Mouse (Mus musculus) cerebellum, adult (tissue): ENCODE measurements around the gene Bckdk.
A peak's percentile ranks its signal among the peaks of the same experiment; 100 is the strongest.
"Not testable (repeated sequence)": the region's sequence is repeated elsewhere in the genome, so short reads cannot be mapped to it uniquely, and the experiment has no call there.

Experiments
- ATAC-seq: cut with Nextera tagmentation; 2 replicates; pipeline ENCODE4 v1.9.2; 2017; ENCODE audit warnings: mild to moderate bottlenecking, moderate library complexity, mixed read lengths; ENCODE audit not compliant: insufficient number of reproducible peaks, low FRiP score, low TSS enrichment

The Bckdk gene

DNA sequence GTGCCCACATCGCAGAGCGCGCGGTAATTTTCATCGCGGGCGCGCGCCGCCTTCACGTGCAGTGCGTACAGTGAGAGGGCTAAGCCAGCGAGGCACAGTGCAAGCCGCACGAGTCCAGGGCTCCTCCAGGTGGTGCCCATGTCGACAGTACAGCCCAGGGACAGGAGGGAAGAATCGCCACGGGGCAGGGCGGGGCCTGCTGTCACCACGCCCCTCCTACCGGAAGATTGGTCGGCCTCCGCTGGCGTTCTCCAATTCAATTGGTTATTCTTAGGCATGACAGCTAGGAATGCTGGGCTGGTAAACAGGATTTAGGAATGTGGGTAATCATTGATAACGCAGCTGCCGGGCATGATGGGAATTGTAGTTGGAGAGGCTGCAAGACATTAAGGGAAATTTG lies 8.4 kb upstream of the Bckdk start, which contains the start of the genes Gm21974 and Vkorc1:
TSS of gene Gm21974 (minus strand) at position 13 of the 400 bp plus-strand sequence.
TSS of gene Vkorc1 (minus strand) at position 176 of the 400 bp plus-strand sequence.
- ATAC-seq = peak; percentile 96

DNA sequence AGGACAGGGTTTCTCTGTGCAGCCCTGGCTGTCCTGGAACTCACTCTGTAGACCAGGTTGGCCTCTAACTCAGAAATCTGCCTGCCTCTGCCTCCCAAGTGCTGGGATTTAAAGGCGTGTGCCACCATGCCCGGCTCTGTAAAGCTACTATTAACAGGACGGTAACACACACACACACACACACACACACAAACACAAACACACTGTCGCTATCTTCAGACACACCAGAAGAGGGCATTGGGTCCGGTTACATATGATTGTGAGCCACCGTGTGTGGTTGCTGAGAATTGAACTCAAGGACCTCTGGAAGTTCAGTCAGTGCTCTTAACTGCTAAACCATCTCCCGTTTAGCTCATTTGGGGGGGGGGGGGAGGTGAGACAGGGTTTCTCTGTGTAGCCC lies 8.0 kb upstream of the Bckdk start:
- ATAC-seq = not testable (repeated sequence)

DNA sequence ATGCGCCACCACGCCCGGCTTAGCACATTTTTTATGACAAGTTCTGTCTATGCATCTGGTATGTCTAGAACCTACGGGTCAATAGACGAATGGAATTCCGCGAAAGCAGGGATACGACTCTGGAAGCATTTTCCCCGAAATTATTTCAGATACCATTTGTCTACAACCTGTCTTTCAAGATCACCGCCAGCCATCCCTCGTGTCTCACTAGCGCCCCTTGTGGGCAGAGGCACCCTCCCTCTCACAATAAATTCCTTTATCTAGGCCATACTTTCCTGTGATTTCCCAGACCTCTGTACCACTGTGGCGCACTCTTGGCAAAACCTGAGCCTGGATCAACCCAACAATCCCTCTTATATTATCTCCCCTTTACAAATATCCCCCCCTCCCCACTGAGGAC lies 7.5 kb upstream of the Bckdk start:
- 0 out of 2 replicates have a peak, but pooled peaks have one; percentile 19 for ATAC-seq

DNA sequence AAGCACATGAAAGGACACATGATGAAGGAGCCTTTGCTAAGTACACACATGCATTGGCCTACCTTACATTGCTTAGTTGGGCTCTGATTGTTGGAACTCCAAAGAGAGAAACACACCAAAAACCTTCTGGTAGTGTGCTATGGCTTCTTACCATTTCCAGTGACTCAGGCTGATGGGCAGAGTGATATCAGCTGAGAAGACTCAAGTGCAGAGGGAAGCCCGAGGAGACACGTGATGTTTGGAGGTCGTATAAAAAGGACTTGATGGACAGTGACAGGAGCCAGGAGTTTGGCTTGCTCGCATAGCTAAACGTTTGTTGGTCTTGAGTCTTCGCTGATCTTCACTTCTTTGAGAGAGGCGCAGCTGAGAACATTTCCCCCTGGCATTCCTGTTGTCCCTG lies 6.3 kb upstream of the Bckdk start:
- no peak for ATAC-seq

DNA sequence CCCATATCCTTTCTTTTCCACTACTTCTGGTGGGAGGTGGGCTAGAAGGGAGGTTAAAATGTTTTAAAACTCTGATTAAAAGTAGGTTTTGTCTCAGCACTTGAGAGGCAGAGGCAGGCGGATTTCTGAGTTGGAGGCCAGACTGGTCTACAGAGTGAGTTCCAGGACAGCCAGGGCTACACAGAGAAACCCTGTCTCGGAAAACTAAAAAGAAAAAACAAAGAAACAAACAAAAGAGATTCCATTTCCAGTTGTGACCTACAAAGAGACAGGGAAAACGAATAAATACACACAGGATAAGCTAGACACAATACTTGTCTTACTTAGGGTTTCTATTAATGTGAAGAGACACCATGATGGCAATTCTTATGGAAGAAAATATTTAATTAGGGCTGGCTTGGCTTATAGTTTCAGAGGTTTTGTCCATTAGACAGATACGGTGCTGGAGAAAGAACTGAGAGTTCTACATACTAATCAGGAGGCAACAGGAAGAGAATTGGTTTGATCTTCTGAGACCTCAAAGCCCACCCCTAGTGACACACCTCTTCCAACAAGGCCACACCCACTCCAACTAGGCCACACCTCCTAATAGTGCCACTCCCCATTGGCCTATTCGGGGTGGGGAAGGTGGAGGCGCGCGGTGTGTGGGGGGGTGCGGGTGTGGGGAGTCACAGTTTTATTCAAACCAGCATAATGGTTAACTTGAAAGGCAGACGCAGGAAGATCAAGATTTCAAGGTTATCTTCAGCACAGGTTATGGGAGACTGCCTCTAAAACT lies 5.5 kb upstream of the Bckdk start:
- no peak for ATAC-seq

DNA sequence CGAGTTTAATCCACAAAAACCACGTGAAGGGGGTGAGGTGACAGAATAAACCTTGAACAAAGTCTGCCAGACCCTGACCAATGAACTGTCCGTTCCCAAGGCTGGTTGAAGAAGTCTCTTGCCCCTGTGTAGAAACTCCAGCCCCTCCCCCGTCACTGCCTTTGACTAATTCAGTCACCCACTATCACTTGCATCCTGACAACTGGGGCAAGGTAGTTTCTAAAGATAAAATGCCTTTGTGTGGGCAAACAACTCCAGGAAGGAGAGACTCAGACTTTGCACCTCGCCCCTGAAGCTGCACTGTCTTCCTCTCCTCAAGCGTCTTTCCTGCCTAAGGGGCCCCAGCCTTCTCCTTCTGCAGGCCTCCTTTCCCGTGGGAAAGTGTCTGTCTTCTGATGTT lies 3.9 kb upstream of the Bckdk start:
- ATAC-seq = no peak

DNA sequence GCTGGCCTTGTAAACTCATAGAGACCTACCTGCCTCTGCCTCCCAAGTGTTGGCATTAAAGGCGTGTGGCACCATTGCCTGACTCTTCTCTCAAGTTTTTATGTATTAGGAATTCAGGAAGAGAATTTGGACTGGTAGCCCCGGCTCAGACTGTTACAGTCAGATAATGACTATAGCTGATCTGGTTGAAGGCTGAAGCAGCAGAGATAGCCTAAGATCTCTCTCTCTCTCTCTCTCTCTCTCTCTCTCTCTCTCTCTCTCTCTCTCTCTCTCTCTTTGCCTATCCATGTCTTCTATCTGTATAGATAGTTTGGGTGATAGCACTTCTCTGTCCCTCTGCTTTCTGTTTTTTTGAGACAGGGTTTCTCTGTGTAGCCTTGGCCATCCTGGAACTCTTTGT lies 2.1 kb upstream of the Bckdk start:
- no peak for ATAC-seq

DNA sequence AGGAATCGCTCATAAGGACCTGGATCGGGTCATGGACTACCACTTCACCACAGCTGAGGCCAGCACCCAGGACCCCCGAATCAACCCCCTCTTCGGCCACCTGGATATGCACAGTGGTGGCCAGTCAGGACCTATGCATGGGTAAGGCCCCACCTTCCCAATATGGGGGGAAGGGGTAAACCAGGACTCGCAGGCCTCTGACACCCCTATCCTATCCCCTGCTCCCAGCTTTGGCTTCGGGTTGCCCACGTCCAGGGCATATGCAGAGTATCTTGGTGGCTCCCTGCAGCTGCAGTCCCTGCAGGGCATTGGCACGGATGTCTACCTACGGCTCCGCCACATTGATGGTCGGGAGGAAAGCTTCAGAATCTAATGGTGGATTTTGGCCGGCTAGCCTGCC lies 4.1 kb downstream of the Bckdk start:
- ATAC-seq = no peak

DNA sequence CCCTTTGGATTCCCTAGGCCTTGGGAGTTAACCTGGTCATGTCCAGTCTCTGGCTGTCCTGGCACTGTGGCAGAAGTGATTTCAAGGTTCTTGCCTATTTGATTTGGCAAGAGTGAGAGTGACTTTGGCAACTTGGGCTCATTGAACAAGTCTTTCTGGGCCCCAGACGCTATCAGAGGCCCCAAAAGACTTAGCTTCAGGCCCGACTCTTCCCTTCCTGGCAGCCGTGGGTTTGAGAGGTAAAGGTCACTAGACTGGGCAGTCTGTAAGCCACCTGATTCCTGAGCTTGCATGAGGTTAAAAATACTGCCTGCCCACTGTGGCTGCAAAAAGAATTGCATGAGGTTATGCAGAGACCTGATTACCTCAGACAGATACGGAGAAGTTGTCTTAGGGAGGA lies 4.8 kb downstream of the Bckdk start:
- no peak for ATAC-seq

DNA sequence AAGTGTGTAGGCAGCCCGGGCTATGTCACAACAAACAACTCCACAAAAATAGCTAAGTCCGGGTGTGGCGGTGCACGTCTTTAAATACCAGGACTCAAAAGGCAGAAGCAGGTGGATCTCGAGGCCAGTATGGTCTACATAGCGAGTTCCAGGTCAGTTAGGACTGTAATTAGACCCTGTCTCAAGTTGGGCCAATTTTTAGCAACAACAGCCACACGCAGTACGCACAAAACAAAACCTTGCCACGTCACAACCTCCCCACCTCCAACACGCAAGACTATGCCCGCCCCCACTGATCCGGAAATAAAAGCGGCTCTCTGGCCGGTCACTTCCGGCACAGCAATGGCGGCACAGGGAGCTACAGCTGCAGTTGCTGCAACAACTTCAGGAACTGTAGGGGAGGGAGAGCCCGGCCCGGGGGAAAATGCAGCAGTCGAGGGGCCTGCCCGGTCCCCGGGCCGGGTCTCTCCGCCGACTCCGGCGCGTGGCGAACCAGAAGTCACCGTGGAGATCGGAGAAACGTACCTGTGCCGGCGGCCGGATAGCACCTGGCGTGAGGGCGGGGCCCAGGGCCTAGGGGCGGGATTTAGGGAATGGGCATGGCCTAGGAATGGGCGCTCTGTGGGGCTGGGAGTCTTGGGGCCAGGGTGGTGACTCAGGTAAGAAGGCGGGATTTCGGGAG lies 8.4 kb downstream of the Bckdk start, which contains the start of gene Kat8:
TSS of gene Kat8 (plus strand) at position 327 of the 682 bp plus-strand sequence.
- peak; percentile 88 for ATAC-seq

DNA sequence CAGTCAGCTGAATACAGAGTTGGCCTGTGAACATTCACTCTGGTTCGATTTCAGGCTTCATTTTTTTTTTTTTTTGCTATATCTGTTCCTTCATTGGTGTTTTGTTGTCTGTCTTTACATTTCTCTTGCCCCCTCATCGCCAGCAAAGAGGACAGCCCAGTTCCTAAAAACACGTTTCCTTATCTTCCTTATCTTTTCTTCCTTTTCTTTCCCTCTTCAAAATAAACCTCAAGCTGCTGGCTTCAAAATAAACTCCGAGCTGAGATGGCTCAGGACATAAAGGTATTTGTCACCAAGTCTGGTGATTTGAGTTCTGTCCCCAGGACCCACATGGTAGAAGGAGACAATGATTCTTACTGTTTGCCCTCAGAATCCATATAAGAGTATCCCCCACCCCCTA lies 9.1 kb downstream of the Bckdk start:
- ATAC-seq = no peak

DNA sequence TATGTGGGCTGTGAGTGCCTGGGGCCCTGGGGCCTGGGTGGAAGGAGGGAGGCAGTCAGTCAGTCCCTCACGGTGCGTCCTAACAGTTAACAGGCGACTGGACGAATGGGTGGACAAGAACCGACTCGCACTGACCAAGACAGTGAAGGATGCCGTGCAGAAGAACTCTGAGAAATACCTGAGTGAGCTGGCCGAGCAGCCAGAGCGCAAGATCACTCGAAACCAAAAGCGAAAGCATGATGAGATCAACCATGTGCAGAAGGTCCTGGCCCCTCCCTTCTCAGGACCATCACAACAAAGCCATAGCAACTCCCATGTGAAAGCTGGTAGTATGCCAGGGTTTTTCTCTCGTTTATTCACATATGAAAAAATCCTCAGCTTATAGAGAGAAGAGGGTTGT lies 11.4 kb downstream of the Bckdk start:
- ATAC-seq = no peak

DNA sequence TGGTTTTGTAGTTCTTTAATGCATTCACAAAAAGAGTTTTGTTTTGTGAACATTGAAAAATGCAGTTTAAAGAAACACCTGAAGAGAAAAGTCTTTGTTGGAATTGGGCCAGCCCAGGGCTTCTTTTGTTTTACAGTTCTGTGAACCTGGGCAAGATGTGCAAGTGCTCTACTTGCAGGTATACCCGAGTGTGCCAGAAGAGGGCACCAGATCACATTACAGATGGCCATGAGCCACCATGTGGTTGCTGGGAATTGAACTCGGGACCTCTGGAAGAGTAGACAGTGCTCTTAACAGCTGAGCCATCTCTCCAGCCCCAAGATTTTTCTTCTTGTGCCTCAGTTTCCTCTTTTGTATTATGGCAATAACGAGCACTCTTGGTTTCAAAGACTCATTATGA lies 14.3 kb downstream of the Bckdk start:
- ATAC-seq = no peak

DNA sequence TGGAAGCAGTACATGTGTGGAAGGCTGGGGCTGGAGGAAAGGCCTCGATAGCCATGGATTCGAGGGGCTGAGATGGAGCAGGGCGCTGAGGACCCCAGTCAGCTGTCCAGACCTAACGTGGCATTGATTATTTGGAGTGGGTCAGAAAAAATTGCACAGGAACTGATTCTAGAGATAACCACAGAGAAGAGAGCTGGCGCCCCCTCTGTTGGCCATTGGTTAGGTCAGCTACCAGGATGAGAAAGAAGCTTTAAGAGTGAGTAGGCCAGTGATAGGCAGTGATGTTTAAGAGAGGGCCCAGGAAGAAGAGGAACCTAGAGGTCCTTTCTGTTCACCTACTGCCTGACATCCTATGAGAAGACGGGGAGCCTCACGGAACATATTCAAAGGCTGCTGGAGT lies 15.4 kb downstream of the Bckdk start:
- ATAC-seq = no peak

DNA sequence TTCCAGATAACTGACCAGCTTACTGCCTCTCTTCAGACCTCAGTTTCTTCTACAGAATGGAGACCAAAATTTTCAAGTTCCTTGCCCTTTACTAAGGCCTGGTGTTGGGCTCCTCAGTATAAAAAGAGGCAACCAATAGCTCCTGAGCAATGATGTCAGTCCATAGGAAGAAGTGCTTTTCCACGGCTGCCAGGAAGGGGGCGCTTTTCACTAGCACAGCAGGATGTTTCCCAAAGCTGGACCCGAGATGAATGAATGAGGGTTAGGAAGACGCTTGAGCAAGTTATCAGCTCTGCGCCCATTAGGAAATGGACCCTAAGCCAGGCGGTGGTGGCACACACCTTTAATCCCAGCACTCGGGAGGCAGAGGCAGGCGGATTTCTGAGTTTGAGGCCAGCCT lies 17.6 kb downstream of the Bckdk start:
- no peak for ATAC-seq

DNA sequence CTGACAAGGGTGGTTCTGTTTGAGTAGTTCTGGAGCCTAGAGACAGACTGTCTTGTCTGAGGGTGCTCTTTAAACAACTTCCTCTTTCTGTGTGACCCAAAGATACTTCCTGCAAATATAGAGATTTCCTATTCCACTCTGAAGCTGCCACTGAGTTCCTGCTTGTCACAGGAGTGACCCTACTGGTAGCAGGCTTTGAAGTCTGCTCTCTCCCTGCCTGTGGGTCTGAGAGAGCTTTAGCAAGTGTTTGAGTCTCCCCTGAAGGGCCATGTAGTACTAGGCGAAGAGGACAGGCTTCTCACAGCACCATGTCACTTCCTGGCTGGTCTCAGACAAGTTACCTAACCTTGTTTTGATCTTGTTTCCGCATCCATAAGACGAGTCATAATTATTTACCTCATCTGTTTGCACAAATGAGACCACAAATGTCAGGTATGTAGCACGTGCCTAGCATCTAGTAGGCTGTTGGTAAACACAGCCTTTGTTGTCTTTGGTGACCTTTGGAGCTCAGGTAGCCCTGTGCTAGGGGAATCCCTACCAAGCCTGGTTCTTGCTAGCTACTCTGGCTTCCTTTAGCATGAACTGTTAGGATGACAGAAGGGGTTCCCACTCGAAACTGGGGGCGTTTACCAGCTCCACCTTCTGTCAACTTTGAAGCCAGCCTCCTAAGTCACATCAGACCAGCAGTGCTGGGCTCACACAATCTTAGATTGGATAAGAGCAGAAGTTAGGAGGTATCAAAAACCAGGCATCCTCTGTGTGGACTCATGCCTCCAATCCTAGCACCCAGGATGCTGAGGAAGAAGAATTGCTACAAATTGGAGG lies 18.8 kb downstream of the Bckdk start:
- ATAC-seq = no peak

DNA sequence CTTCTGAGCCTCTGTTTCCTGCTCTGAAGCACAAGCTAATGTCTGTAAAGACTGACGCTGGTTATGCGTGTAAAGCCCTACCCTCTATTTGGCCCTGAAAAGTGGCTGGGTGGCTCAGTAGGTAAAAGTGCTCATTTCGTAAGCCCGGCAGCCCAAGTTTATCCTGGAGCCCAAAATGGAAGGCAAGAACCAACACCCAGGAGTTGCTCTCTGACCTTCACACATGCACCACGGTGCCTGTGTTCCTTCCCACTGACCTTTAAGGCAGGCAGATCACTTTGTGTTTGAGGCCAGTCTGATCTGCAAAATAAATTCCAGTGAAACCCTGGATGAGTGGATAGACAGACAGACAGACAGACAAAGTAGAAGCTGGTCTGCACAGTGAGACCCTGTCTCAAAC lies 19.8 kb downstream of the Bckdk start:
- ATAC-seq = no peak

DNA sequence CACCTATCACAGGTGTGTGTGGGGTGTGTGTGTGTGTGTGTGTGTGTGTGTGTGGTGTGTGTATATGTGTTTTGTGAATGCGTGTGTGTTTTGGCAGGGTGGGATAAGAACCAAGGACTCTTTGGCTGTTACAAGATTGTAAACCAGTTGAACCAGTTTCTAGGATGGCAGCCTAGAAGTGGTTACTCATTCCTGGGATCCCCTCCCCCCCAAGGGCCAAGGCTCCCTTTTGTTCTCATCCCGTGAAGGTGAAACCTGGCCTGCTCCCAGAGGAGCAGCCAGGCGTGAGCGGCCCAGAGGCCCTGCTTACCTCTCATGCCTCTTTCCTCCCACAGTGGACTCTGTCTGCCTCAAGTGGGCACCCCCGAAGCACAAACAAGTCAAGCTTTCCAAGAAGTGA lies 21.4 kb downstream of the Bckdk start:
- ATAC-seq = no peak

DNA sequence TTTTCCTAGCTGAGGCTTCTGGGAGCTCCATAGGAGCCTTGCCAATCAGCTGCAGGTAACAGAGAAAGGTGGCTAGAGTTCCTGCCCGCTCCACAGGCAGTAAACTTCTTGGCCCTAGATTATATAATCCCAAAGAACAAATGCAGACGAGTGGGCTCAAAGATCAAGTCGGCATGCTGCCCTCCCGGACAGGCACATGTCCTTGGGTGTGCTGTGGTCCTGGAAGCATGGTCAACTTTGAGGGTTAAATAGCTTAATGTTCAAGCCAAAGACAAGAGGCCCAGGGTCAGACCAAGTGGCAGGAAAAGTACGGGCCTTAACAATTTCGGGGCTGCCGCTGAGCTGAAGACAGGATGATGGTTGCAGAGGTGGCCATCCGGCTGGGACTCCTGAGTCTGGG lies 22.2 kb downstream of the Bckdk start:
- ATAC-seq = no peak

DNA sequence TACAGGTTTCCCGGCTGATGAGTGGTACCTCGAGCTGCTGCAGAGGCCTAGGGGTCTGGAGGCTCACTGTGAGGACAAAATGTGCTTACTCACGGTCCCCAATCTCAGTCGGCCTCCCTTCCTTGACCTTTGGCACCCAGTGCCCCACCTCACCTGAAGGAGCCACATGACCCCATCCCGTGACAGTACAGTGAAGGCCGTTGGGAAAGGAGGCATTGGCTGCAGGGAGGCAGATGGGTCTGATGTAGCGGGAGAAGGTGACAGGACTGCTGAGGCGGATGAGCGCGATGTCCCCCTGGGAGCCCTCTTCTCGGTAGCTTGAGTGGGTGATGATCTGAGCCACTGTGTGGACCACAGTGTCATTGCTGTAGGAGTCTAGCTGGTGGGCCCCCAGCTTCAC lies 23.0 kb downstream of the Bckdk start:
- ATAC-seq = no peak

DNA sequence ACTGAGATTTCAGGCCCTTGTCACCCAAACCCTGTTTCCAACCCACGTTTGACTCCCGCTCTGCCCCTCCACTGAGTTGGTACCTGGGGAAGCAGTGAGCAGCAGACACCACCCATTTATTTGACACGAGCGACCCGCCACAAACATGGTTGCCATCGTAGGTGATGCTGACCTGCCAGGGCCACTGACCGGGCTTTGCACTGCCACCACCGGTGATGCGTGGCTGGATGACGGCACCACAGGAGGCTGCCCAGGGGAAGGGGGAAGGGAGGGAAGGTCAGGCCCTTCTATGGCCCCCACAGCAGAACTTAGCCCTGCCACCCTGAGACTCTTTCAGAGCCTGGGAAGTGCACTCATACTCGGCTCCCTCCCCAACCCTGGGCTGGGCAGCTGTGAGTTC lies 23.8 kb downstream of the Bckdk start:
- no peak for ATAC-seq
